Mouse (Mus musculus): ENCODE results near the gene Myl3. TPM values are rescaled to one million over a fixed set of nuclear protein-coding genes. Genes with fewer than 3 reads are reported as not detected.

Gene Myl3
- polyA plus RNA-seq, 1 experiment from 2014 or later = not detected

DNA sequence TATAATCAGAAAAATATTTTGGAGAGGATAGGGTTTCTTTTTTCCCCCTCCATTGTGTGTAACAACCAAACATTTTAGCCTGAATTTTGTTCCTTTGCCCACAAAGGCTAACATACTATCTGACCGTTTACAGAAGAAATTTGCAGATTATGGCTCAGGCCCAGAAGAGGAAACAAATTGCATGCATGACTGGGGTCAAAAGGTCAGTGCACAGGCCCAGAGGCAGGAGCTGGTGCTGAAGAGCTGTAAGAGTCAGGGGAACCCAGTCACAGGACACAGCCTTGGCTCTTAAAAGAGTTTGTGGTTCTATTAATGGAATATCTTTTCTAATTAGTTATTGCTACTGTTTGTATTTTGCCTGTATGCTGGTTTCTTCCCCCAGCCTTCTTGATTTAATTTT, 42.0 kb downstream of the Myl3 start:
- Histone ChIP-seq H3K9me3 (ENCODE audit: control insufficient read depth) (no peaks in the 10 kb centered on the region), H3K4me3 (ENCODE audit: low read depth, low read length) (no peak overlapping the region), H3K27ac (ENCODE audit: low read depth, low read length) (no peak overlapping the region), H3K27me3 (replicated peaks; ENCODE audit: control insufficient read depth, insufficient read depth, low read length) (0 out of 2 replicates have a peak, but pooled peaks cover 4% of the 10 kb centered on the region), H3K4me1 (replicated peaks; ENCODE audit: control insufficient read depth, insufficient read depth, low read length) (peaks cover 2% of the 10 kb centered on the region; the same call in 1 of the 2 replicates), H3K9ac (ENCODE audit: low read depth, low read length) (no peak overlapping the region), H3K36me3 (ENCODE audit: control insufficient read depth, insufficient read depth) (no peaks in the 10 kb centered on the region), H3K4me2 (replicated peaks; ENCODE audit: low read depth) (no peak overlapping the region)
- 9% methylated on average over 1 of the region's 1 CpGs for WGBS
- no peak for TF ChIP-seq CTCF (IDR thresholded peaks at IDR 0.05; ENCODE audit: low read depth)
- no peak for ATAC-seq

DNA sequence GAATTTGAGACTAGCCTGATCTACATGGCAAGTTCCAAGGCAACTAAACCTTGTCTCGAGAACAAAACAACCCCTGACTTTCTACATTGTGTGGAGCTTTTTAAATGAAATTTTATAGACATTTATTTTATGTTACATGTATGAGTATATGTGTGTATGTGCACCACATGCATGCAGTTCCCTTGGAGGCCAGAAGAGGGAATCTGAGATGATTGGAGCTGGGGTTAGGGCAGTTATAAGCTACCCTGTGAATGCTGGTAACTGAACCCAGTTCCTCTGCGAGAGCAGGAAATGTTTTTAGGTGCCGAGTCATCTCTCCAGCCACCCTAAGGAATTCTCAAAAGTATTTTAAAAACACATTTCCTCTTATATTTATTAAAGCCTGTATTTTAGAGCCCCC, 46.5 kb downstream of the Myl3 start:
- WGBS = 88% methylated on average over 3 of the region's 3 CpGs
- Histone ChIP-seq H3K9me3 (ENCODE audit: control insufficient read depth) (no peaks in the 10 kb centered on the region), H3K4me1 (replicated peaks; ENCODE audit: control insufficient read depth, insufficient read depth, low read length) (no peaks in the 10 kb centered on the region), H3K36me3 (ENCODE audit: control insufficient read depth, insufficient read depth) (no peaks in the 10 kb centered on the region), H3K4me3 (ENCODE audit: low read depth, low read length) (no peak overlapping the region), H3K27ac (ENCODE audit: low read depth, low read length) (no peak overlapping the region), H3K4me2 (replicated peaks; ENCODE audit: low read depth) (no peak overlapping the region), H3K27me3 (replicated peaks; ENCODE audit: control insufficient read depth, insufficient read depth, low read length) (no peaks in the 10 kb centered on the region), H3K9ac (ENCODE audit: low read depth, low read length) (no peak overlapping the region)
- ATAC-seq = no peak
- TF ChIP-seq CTCF (IDR thresholded peaks at IDR 0.05; ENCODE audit: low read depth) = no peak

DNA sequence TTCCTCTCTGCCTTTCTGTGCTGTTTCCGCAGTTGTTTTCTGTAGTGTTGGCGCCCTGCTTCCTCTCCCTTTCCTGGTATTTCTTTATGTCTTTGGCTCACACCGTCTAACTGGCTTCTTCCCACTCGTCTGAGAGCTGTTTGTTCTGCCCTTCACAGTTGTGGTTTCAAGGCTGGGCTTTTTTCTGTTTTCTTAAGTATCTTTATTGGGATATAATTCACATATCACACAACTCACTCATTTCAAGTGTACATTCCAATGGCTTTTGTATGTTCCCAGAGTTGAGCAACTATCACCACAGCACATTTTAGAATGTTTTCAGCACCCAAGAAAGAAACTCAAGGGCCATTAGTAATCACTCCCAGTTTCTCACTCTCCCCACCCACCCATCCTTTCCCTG, 48.8 kb downstream of the Myl3 start:
- no peak overlapping the region for H3K9ac ChIP-seq (ENCODE audit: low read depth, low read length)
- H3K27me3 ChIP-seq (replicated peaks; ENCODE audit: control insufficient read depth, insufficient read depth, low read length) = no peaks in the 10 kb centered on the region
- 64% methylated on average over 4 of the region's 4 CpGs for WGBS
- H3K27ac ChIP-seq (ENCODE audit: low read depth, low read length) = no peak overlapping the region
- H3K4me2 ChIP-seq (replicated peaks; ENCODE audit: low read depth) = no peak overlapping the region
- no peaks in the 10 kb centered on the region for H3K36me3 ChIP-seq (ENCODE audit: control insufficient read depth, insufficient read depth)
- TF ChIP-seq CTCF (IDR thresholded peaks at IDR 0.05; ENCODE audit: low read depth) = no peak
- no peaks in the 10 kb centered on the region for H3K4me1 ChIP-seq (replicated peaks; ENCODE audit: control insufficient read depth, insufficient read depth, low read length)
- no peaks in the 10 kb centered on the region for H3K9me3 ChIP-seq (ENCODE audit: control insufficient read depth)
- ATAC-seq = no peak
- no peak overlapping the region for H3K4me3 ChIP-seq (ENCODE audit: low read depth, low read length)

DNA sequence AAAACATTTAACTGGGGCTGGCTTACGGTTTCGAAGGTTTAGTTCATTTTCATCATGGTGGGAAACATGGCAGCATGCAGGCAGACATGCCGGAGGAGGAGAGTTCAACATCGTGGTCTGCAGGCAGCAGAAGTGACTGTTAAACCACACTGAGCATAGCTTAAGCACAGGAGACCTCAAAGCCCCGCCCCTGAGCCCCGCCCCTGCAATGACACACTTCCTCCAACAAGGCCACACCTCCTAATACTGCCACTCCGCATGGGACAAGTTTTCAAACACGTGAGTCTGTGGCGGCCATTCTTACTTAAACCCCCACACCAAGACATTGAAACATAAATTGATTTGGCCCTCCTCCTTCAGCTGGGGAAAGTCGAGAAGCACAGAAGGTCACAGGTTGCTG, 55.4 kb downstream of the Myl3 start:
- Histone ChIP-seq H3K9ac (ENCODE audit: low read depth, low read length) (no peak overlapping the region), H3K4me3 (ENCODE audit: low read depth, low read length) (no peak overlapping the region), H3K36me3 (ENCODE audit: control insufficient read depth, insufficient read depth) (no peaks in the 10 kb centered on the region), H3K4me1 (replicated peaks; ENCODE audit: control insufficient read depth, insufficient read depth, low read length) (no peaks in the 10 kb centered on the region), H3K27me3 (replicated peaks; ENCODE audit: control insufficient read depth, insufficient read depth, low read length) (no peaks in the 10 kb centered on the region), H3K4me2 (replicated peaks; ENCODE audit: low read depth) (no peak overlapping the region), H3K9me3 (ENCODE audit: control insufficient read depth) (no peaks in the 10 kb centered on the region), H3K27ac (ENCODE audit: low read depth, low read length) (no peak overlapping the region)
- no peak for TF ChIP-seq CTCF (IDR thresholded peaks at IDR 0.05; ENCODE audit: low read depth)
- no peak for ATAC-seq
- WGBS = 81% methylated on average over 10 of the region's 10 CpGs

DNA sequence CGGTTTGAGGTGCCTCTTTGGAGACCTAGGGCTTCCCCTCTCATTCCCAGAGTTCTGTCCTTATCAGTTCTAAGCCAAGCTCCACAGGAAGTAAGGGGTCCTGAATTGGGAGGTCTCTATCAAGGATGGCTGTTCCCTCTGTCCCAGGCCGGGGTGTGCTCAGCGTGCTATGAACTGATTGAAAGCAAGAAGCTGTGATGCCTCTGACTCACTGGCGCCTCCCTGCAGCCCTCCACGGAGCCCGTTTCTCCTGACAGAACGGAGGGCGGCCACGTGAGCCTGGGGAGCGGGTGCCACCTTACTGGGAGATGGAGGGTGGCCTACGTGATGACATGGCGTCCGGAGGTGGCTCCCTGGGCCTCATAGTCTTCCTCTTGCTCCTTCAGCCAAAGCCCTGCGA, 56.2 kb downstream of the Myl3 start, which contains the start of gene Prss42:
TSS of gene Prss42 (plus strand) at position 301 of the 400 bp plus-strand sequence.
- WGBS = 89% methylated on average over 14 of the region's 14 CpGs

DNA sequence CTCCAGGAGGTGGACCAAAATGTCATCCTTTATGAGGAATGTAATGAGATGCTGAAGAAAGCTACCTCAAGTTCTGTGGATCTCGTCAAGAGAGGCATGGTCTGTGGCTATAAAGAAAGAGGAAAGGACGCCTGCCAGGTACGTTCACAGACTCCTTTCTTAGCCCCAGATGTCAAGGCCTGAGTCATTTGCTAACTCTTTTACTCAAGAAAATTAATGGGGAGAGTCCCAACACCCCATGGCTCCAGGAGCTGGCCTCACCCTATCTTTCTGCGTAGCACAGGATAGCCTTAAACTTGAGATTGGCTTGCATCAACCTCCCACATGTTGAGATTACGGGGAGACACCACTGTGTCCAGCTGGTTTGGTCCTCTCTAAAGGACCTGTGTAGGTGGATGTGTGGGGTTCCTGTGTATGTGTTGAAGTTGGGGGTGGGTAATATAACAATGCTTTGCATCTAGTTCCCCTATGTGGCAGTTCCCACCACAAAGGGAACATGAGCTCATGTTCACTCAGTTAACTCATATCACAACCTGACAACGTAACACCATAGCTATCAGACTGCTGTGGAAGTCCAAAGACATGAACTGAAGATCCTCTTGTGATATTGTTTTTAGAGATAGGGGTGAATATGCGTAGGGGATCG, 59.3 kb downstream of the Myl3 start:
- Histone ChIP-seq H3K27me3 (replicated peaks; ENCODE audit: control insufficient read depth, insufficient read depth, low read length) (no peaks in the 10 kb centered on the region), H3K9ac (ENCODE audit: low read depth, low read length) (no peak overlapping the region), H3K4me3 (ENCODE audit: low read depth, low read length) (no peak overlapping the region), H3K4me1 (replicated peaks; ENCODE audit: control insufficient read depth, insufficient read depth, low read length) (no peaks in the 10 kb centered on the region), H3K4me2 (replicated peaks; ENCODE audit: low read depth) (no peak overlapping the region), H3K9me3 (ENCODE audit: control insufficient read depth) (no peaks in the 10 kb centered on the region), H3K36me3 (ENCODE audit: control insufficient read depth, insufficient read depth) (no peaks in the 10 kb centered on the region), H3K27ac (ENCODE audit: low read depth, low read length) (no peak overlapping the region)
- ATAC-seq = no peak
- 89% methylated on average over 8 of the region's 8 CpGs for WGBS
- no peak for TF ChIP-seq CTCF (IDR thresholded peaks at IDR 0.05; ENCODE audit: low read depth)

More for the DNA sequence above, 56.2 kb downstream of the Myl3 start, which contains the start of gene Prss42:
- no peak for TF ChIP-seq CTCF (IDR thresholded peaks at IDR 0.05; ENCODE audit: low read depth)
- Histone ChIP-seq H3K27ac (ENCODE audit: low read depth, low read length) (no peak within 1 kb of the TSS), H3K27me3 (replicated peaks; ENCODE audit: control insufficient read depth, insufficient read depth, low read length) (no peaks in the 10 kb centered on the region), H3K4me2 (replicated peaks; ENCODE audit: low read depth) (no peak within 1 kb of the TSS), H3K9ac (ENCODE audit: low read depth, low read length) (no peak within 1 kb of the TSS), H3K9me3 (ENCODE audit: control insufficient read depth) (no peaks in the 10 kb centered on the region), H3K4me3 (ENCODE audit: low read depth, low read length) (no peak within 1 kb of the TSS), H3K36me3 (ENCODE audit: control insufficient read depth, insufficient read depth) (no peaks in the 10 kb centered on the region), H3K4me1 (replicated peaks; ENCODE audit: control insufficient read depth, insufficient read depth, low read length) (no peaks in the 10 kb centered on the region)
- ATAC-seq = no peak
